In genomic region chr14:16746982-16747578, GRCm38 (mm10) we compare ENCODE assay signal across 17 mouse cellular contexts.
"Had no signal": no experiment of that assay in that cellular context is flagged by ENCODE, and none has a peak within 500 bp of the region (broad histone marks: within the 10 kb centered on the region; RNA-seq: fewer than 3 reads in every experiment).

No protein-coding gene starts in this region.

- H3K4me2 ChIP-seq: intestine, embryonic 15.5 days; liver, embryonic 11.5 days; liver, embryonic 15.5 days; lung, embryonic 14.5 days; midbrain, embryonic 11.5 days; midbrain, embryonic 15.5 days; neural tube, embryonic 12.5 days had no signal

- H3K4me3 ChIP-seq: intestine, embryonic 15.5 days; limb, embryonic 10.5 days; liver, embryonic 15.5 days; midbrain, embryonic 15.5 days; neural tube, embryonic 12.5 days had no signal

- H3K36me3 ChIP-seq: intestine, embryonic 15.5 days; limb, embryonic 10.5 days; liver, embryonic 15.5 days; midbrain, embryonic 15.5 days; neural tube, embryonic 12.5 days had no signal

- H3K9me3 ChIP-seq: intestine, embryonic 15.5 days; limb, embryonic 10.5 days; liver, embryonic 15.5 days; midbrain, embryonic 15.5 days; neural tube, embryonic 12.5 days had no signal

- DNase-seq: kidney, adult 2 months; kidney, postnatal 25 days; lung, embryonic 14.5 days; lung, postnatal 10 days; lung, postnatal 4 days; retina, postnatal 1 day; right cerebral cortex, postnatal 4 days; spleen, adult 18-20 months; thymus, postnatal 36 days had no signal

- H3K27me3 ChIP-seq: intestine, embryonic 15.5 days; liver, embryonic 15.5 days; midbrain, embryonic 15.5 days; neural tube, embryonic 12.5 days had no signal

- H3K4me1 ChIP-seq: intestine, embryonic 15.5 days; limb, embryonic 10.5 days; liver, embryonic 15.5 days; midbrain, embryonic 15.5 days; neural tube, embryonic 12.5 days had no signal

- H3K9ac ChIP-seq: intestine, embryonic 15.5 days; liver, embryonic 15.5 days; lung, embryonic 14.5 days; midbrain, embryonic 15.5 days; neural tube, embryonic 12.5 days had no signal

- ATAC-seq: hindbrain, postnatal 0 days; intestine, embryonic 15.5 days; midbrain, embryonic 15.5 days had no signal

- H3K27ac ChIP-seq: hindbrain, postnatal 0 days; intestine, embryonic 15.5 days; limb, embryonic 10.5 days; liver, embryonic 15.5 days; midbrain, embryonic 15.5 days; neural tube, embryonic 12.5 days had no signal
